Mouse (Mus musculus) thymus, postnatal 10 days (tissue): ENCODE data around the gene Gamt.
"Not testable (repeated sequence)": the region's sequence is repeated elsewhere in the genome, so short reads cannot be mapped to it uniquely, and the experiment has no call there.

Experiments used
- DNase-seq, 2 experiments: peaks; one replicate each; pipeline ENCODE4 v3.0.0; 2021; ENCODE audit warnings: low spot score in 2 of 2

Gamt gene

DNA sequence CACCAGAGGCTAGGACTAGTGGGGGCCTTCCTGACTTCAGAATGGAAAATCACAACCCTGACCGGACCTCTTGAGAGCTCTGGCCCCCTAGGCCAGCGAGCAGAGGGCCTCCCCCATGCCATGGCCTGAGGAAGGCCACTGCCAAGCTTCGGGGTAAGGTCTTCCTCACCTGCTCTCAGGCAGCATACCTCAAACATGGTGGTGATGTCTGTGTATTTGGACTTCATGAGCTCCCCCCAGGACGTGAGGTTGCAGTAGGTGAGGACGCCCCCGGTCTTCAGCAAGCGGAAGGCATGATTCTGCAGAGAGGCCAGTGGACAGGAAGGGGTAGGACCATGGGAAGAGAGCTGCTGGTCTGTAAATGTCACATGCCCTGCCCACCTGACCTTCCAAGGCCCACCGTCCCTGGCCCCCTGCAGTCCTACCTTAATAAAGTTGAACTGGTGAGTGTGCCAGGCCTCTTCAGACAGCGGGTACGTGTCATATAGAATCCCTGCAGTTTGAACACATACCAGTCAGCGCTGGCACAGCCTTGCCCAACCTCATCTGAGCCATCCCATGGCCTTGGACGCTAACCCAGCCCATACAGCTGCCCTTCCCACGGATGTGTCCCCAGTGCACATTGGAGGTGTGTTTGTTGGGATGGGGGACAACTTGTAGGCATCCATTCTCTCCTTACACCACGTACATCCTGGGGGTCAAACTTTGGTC, 1.9 kb downstream of the Gamt start:
- no peak for DNase-seq

DNA sequence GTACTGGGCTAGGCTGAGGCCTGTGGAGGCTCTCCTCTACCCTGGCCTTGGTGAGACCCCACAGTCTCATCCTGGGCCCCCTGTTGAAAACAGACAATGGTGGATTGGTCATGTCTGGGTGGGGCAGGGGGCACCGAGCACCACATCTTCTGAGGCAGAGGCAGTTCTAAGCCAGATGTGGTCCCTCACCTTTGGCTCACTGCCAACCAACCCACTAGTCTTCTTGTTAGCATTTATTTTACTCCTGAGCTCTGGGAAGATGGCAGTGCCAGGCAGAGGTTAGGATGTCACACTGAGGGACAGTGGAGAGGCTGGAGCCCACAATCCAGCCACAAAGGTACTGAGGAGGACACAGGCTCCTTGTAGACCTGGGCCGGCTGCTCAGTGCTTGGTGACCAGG, 2.9 kb downstream of the Gamt start:
- no peak for DNase-seq

DNA sequence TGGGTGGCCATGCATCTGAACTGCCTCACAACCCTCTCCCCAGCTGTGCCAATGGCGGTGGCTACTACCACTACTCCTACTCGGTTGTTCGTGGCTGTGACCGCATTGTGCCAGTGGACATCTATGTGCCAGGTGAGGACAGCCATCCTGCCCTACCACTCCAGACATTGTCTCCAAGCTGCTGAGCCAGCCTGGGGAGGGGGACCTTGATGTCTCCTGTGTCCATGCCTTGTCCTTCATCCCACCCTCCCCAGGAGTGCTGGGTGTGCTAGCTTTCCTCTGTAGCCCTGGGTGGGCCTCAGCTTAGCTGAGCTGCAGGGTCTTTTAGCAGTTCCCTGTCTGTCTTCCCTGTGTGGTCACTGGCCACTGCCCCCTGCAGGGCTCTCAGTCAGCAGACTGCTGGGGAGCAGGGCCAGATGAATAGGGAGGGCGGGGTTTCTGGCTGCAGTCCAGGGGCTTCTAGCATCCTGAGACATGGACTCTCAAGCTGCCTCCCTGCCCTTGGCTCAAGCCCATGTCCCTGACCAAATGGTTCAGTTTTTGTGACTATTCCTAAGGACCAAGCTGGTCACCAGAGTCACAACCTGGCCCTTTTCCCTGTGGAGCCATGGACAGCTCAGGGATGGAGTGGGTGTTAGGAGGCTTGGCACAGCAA, 4.8 kb downstream of the Gamt start:
- no peak for DNase-seq

DNA sequence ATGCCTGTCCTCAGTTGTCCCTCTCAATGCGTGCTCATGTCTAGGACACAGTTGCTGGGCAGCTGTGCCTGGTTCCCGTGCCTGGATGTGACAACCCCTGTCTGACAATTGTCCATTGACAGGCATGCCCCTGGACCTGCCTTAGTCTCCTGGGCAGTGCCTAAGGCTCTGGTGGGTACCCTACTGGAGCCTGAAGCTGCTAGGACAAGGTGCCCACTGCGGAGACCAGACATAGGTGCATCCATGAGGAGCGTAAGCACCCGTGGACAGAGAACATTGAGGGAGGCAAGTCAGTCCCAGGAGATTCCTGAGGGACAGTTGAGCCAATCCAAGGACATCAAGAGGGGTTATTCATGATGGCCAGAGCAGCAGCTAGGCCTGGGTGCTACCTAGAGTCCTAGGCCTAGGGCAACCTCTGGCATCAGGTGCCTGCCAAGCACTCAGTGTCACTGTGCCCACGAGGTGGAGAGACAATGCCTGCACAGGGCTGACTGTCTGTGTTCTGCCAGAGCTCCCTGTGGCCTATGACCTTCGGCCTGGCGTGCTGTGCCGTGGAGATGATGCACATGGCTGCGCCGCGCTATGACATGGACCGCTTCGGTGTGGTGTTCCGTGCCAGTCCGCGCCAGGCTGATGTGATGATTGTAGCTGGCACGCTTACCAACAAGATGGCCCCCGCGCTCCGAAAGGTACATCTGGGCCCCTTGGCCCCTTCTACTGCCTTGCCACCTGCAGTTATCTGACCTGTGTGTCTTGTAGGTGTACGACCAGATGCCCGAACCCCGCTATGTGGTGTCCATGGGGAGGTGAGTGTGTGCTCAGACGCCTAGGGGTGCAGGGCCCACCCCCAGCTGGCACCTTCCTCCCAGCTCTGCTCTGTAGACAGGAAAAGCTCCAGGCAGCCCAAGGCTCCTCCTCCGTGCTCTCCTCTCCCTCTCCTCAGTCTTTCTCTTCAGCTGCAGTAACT, 6.2 kb downstream of the Gamt start:
- DNase-seq: no peak

DNA sequence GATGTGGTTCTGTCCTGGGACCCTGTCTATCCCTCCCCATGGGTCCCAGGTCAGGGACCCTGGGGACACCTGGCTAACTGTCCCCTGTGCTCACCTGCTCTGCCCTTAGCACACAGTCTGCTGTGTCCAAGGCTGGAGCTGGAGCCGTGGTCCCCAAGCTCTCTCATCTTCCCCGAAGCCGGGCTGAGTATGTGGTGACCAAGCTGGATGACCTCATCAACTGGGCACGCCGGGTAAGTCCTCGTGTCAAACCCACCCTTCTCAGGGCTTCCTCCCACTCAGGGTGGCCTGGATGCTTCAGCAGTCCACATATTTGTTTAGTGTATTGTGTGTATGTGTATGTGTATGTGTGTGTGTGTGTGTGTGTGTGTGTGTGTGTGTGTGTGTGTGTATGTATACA, 7.3 kb downstream of the Gamt start:
- no peak for DNase-seq

DNA sequence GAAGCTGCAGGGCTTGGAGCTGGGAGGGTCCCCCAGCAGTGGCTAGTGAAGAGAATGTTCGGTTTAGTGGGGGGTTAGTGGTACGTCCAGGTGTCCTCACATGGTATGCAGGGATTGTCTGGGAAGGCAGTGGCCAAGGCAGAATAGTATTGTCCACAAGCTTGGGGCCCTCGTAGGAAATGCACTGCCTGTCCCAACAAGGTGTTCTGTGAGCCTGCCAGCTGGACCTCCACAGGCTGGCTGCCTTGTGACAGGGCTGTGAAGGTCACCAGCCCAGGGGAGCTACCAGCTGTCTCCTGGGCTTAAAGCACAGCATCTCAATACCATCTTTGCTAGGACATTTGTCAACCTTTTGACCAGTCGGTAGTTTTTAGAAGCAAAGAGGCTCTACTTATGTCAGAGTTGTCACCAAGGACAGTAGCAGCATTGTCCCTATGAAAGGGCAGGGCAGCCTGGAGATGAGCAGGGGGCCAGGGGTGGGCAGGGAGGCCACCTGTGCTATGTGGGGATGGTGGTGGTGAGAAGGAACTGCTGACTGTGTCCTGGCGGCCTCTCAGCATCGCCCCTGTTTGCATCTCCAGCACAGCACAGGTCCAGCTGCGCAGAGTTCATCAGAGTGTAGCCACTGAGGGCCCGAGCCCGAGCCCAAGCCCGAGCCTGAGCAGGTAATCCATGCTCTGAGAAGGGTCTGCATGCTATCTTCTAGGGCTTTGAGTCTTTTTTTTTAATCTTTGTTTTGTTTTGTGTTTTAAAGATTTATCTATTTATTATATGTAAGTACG, 8.1 kb downstream of the Gamt start:
- DNase-seq: no peak

DNA sequence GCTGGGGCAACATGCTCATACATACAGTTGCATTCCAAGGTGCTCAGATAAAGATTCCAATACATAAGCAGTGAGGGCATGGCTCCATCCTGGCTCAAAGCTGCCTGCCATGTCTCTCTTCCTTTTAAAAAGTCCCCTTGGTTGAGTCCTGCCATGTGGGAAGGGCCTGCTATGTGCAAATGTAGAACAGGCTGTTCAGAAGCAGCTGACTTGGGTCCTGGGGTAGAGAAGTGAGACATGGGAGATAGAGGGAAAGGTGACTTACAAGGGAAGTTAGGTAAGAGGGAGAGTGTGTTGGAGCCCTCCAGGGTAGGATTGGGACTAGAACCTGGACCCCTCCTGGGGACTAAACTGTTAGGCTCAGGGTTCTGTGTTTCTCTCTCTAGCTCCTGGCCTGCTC, 8.8 kb downstream of the Gamt start:
- no peak for DNase-seq

DNA sequence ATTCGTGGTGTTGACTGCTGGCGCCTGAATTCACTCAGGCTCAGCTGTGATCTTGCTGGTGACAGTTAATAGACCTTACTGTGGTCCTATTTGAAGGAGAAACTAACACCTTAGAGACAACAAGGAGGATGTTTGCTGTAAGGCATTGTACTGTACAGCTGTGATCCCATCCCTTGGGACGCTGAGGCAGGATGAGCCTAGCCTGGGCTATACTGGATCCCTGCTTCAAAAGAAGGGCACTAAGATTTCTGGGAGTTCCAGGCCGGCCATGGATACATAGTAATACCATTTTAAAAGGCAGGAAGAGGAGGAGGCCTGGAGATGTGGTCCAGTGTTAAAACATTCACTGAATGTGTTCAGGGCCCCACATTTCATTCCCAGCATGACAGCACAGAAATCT, 10.2 kb downstream of the Gamt start:
- no peak for DNase-seq

DNA sequence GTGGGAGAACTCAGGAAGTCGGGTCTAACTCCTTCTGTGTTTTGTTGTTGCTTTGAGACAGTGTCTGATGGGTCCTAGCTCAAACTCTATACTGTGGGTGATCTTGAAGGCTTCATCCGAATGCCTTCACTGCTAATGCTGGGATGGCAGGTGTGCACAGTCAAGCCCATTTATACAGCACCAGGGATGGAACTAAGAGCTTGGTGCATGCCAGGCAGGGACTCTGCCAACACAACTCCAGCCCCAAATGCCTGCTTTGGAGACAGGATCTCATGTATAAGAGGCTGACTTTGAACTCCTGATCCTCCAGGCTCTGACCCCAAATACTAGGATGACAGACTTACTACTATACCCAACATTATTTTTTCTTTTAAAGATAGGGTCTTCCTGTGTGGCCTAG, 10.8 kb downstream of the Gamt start:
- no peak for DNase-seq

DNA sequence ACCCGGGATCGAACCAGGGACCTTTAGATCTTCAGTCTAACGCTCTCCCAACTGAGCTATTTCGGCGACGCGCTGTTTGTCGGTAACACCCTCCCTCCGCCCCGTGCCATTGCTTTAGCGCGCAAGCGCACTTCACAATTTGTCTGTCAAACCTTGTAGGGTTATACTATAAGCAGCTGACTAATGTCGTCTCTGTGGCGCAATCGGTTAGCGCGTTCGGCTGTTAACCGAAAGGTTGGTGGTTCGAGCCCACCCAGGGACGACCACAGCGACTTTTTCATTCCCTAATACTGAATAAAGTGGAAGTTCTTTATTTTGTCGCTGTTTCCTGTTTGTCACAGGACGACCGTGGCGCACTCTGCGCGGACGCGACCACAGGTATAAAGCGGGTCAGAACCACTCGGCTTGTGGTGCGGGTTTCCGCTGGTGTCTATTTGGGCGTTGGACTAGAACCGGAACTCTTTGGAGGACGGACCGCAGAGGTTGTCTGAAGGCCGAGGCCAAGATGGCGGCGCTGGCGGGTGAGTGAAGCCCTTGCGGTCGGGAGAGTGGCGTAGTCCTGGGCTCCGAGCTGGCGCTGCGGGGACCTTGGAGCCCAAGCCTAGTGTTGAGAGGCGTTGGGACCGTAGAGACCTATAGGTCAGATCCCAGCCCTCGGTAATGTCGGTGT, 11.7 kb downstream of the Gamt start, which contains the start of gene Ndufs7:
Gene Ndufs7 (plus strand): TSS at position 151 of the 670 bp plus-strand sequence.
- peak; percentile 92 to 95 for DNase-seq

DNA sequence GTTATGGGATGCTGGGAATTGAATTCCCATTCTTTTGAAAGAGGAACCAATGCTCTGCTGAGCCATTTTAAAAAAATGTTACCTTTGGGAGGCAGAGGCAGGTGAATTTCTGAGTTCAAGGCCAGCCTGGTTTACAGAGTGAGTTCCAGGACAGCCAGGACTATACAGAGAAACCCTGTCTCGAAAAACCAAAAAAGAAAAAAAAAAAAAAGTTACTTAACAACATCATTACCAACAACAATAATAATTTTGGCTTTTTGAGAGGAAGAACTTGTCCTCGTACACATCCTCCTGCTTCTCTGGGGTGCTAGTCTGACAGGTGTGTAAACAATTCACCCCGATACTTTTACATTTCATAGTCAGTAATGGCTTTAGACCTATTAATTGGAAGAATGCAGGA, 12.4 kb downstream of the Gamt start:
- not testable (repeated sequence) for DNase-seq

DNA sequence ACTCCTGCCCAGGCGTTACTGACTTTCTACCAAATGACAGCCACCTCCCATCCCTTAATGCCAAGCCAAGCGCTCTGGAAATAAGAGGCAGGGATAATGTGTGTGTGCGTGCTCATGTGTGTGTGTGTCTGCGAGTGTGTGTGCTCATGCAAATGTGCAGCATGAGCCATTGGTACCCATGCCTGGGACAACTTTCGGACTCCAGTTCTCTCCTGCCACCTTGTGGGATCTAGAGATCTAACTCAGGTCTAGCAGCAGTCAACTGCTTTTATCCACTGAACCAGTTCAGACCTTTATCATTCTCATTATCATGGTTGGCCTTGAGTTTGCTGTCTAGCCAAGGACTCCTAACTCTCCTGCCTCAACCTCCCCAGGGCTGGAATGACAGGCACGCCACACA, 13.0 kb downstream of the Gamt start:
- no peak for DNase-seq

DNA sequence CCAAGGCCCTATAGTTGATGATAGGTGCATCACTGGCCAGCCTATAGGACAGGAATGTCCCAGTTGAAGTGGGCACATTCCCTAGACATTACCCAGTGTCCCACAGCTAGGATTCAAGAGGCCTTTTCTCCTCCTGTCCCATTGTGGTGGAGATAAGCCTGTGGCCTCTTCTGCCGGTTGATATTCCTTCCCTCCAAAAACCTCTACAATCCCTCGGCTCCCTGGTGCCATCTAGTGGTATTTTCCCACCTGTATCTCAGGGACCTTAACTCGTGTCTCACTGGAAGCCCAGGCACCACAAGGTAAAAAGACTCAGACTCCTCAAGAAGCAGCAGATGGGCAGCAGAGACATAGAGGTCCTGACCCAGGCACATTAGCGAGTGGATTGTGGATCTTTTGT, 15.2 kb downstream of the Gamt start:
- peak; percentile 65 to 89 for DNase-seq

DNA sequence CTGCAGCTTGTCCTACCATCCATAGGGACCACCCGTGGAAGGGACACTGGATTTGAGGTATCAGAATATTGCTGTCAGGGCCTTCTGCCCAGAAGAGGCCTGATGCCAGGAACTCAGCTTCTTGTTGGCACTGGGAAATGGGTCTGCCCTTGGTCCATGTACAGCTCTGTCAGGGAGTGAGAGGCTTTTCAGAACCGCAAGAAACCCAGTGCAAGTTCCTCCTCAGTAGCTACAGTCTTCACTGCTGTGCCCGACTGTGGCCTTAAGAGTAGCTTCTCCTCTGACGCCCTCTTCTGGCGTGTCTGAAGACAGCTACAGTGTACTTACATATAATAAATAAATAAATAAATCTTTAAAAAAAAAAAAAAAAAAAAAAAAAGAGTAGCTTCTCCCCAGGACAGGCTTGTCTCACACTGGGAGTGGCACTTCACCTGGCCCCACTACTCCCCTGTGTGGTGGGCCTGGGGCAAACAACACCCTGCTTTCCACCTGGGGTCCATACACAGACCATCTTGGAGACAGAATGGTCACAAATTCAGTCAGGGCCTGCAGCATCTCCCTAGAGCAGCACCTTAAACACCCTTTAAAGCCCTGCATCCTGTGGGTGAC, 15.9 kb downstream of the Gamt start:
- no peak for DNase-seq

DNA sequence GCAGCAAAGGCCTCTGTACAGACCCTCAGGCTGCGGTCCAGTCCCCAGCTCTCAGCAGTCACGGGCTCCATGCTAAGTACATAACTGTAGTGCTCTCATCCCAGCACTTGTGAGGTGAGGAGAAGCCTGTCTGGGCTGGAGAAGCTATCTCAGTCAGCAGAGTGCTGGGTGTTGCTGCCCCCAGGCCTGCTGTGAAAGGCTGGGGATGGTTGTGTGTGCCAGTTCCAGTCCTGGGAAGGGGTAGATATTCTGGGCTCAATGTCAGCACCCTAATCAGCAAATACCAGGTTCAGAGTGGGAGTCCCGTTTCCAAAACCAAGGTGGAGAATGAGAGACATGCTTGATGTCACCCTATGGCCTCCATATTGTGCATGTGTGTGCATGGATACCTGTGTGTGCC, 18.2 kb downstream of the Gamt start:
- no peak for DNase-seq

DNA sequence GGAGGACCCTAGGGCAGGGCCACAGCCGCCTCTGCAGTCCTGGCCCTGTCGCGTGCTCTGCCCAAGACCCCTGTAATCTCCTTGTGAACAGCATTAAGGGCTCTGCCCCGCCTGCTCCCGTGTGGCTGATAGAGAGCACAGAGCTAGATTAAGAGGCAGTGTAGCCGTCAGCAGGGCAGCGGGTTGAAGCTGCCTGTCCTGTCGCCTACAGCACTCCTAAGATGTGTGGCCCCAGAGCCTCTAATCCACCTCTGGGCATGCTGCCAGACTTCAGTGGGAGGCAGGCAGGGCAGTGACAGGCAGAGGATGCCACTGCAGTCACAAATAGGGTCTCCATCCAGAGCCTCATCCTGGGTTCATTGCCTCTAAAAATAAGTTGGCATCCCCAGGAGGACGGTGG, 18.7 kb downstream of the Gamt start:
- DNase-seq: no peak

DNA sequence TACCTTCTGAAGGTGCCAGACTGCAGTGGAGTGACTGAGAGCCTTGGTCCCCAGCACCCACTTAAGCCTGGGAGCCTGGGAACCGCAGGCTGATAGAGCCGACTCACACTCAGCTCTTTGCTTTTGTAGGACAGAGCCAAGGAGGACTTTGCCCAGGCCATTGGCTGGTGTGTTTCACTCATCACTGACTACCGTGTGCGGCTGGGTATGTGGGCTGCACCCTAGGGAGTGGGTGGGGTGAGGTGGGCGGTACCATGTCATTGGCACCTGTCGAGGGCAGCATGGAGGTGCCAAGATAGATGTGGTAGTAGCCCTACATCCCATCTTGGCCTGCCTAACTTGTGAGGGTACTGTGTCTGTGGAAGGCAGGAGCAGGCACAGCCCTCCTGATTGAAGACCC, 21.0 kb downstream of the Gamt start:
- DNase-seq: no peak

DNA sequence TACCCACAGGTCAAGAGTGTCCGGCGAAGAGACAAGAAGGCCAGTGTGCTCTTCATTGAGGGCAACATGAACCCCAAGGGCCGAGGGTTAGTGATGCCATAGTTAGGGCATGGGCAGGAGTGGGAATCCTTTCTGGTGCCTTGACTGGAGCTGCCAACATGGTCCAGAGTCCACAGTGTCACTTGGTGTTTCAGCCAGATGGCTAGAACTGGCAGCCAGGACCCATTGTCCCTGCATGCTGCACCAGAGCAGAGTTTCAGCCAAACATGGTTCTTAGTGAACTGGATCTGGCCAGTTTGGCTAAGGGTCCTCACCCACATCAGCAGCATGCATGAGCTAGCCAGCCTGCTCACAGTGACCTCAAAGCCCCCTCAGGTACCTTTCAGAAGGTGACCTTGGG, 22.5 kb downstream of the Gamt start:
- DNase-seq: no peak

DNA sequence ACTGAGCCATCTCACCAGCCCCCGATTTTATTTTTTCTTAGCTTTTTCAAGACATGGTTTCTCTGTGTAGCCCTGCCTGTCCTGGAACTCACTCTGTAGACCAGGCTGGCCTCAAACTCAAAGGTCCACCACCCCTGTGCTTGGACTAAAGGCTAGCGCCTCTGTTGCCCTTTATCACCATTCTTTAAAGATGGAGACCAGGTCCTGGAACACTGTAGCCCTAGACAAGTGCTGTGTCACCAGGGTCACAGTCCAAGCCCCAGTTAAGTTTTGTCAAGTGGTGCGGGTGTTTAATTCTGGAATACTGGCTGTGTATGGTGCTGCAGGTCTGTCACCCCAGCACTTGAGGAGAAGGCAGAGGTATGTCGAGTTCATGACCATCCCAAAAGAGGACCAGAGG, 23.8 kb downstream of the Gamt start:
- no peak for DNase-seq

DNA sequence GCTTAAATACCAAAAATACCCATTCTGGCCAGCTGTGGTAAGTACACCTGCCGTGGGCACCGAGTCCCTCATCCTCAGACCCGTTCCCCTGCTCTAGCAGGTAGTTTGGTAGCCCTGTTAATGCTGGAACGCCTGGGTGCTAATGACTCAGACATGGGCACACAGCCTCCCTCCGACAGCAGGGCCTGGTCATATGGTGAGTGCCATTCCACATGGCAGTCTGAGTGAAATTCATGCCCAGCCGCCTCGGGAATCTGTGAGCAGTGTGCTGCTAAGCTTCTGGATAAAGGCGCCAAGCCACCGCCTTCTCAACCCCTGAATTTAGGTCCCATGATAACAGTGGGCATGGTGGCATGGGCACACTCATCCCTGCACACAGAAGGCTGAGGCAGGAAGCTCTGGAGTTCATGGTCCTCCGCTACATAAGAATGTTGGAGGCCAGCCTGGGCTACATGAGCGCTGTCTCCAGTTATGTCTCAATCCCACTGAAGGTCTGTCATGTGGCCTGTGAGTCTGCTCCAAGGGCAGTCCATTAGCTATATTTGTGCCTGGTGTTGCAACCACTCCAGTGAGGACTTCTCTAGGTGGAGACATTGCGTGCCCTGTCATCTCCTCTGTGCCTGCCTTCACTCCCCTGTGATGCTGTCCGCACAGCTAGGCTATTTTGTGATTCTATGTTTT, 24.5 kb downstream of the Gamt start:
- DNase-seq: no peak
